Mouse (Mus musculus) heart, adult 2 months (tissue): ENCODE results near the gene Cfap97d1. TPM values are rescaled to one million over a fixed set of nuclear protein-coding genes. Genes with fewer than 3 reads are reported as not detected.
A peak's percentile ranks its signal among the peaks of the same experiment; 100 is the strongest.

Experiments used
- DNase-seq, 2 experiments: peaks; one replicate each; pipeline ENCODE4 v3.0.0; 2021
- H3K27ac ChIP-seq: fragments of 200-600 bp; 2 replicates; pipeline ENCODE4 v1.8.1; 2022
- H3K27me3 ChIP-seq: fragments of 200-500 bp; 2 replicates; pipeline ENCODE4 v1.6.1; 2012; ENCODE audit warnings: mild to moderate bottlenecking, low read length, inconsistent platforms, mixed read lengths; ENCODE audit not compliant: control insufficient read depth, insufficient read depth
- H3K36me3 ChIP-seq: fragments of 200-500 bp; 2 replicates; pipeline ENCODE4 v1.6.1; 2012; ENCODE audit warnings: low read length, inconsistent platforms; ENCODE audit not compliant: control insufficient read depth, insufficient read depth
- H3K4me1 ChIP-seq: fragments of 200-500 bp; 2 replicates; pipeline ENCODE4 v1.6.1; 2011; ENCODE audit warnings: low read length; ENCODE audit not compliant: control insufficient read depth, insufficient read depth
- H3K4me3 ChIP-seq: fragments of 200-600 bp; 2 replicates; pipeline ENCODE4 v1.8.1; 2022
- H3K79me2 ChIP-seq: fragments of 200-500 bp; replicated peaks from 2 replicates; pipeline ENCODE4 v1.6.1; 2012; ENCODE audit warnings: mild to moderate bottlenecking, inconsistent platforms, low read length, moderate library complexity, mixed read lengths; ENCODE audit not compliant: control insufficient read depth, insufficient read depth
- H3K9ac ChIP-seq: fragments of 200-500 bp; 2 replicates; pipeline ENCODE4 v1.6.1; 2012; ENCODE audit warnings: low read depth, mild to moderate bottlenecking, control low read depth, inconsistent platforms, low read length, mixed read lengths
- CTCF ChIP-seq: fragments of 200-600 bp; IDR thresholded peaks from 2 replicates; pipeline ENCODE4 v1.8.1; 2022; ENCODE audit warnings: antibody characterized with exemption, mild to moderate bottlenecking, moderate library complexity
- EP300 ChIP-seq: fragments of 200-500 bp; IDR thresholded peaks from 2 replicates; pipeline ENCODE4 v1.6.1; 2011; ENCODE audit warnings: low read depth, low read length, control low read depth; ENCODE audit not compliant: insufficient read depth
- POLR2A ChIP-seq: fragments of 200-500 bp; IDR thresholded peaks from 2 replicates; pipeline ENCODE4 v1.6.1; 2011; ENCODE audit warnings: mild to moderate bottlenecking, low read depth, low read length, control low read depth; ENCODE audit not compliant: insufficient read depth
- WGBS: fragments of 180-500 bp; shearing (Covaris S2); methylation state at CpG from one replicate; pipeline ENCODE4 v1.1.7; 2018; 5-methylcytosine and 5-hydroxymethylcytosine counted together
- intact Hi-C: fragments of 180-260 bp; cut with DNase I; formaldehyde crosslinking; loops from one replicate; pipeline ENCODE4 v1.15.1; 2025
- polyA plus RNA-seq: library from polyadenylated mRNA; depleted of rRNA; stranded (reverse); fragments of >200 nt; gene quantifications from 2 replicates; pipeline ENCODE4 v1.2.3, GENCODE M21; 2012
- total RNA-seq, 2 experiments: library from RNA; stranded (reverse); gene quantifications; 2 replicates each; pipeline ENCODE4 v1.2.3; 2021

Gene Cfap97d1
- total and polyA plus RNA-seq, 3 experiments = not detected

GRCm38 (mm10) chr11:101969835-101970234 lies 14.2 kb upstream of the Cfap97d1 start:
- Histone ChIP-seq H3K4me3 (no peak overlapping the region), H3K79me2 (no peaks in the 10 kb centered on the region), H3K36me3 (peaks cover 6% of the 10 kb centered on the region), H3K9ac (no peak overlapping the region), H3K27ac (no peak overlapping the region), H3K27me3 (no peaks in the 10 kb centered on the region), H3K4me1 (peaks cover 3% of the 10 kb centered on the region; the same call in 1 of the 2 replicates)
- no peak for DNase-seq
- 79% methylated on average over 13 of the region's 13 CpGs for WGBS
- TF ChIP-seq POLR2A = no peak
- no peak for TF ChIP-seq EP300
- TF ChIP-seq CTCF = no peak
- intact Hi-C loops = loop anchor here (5.0 kb wide), 1 partner anchor 158 kb away; no protein-coding TSS in a partner anchor

DNA sequence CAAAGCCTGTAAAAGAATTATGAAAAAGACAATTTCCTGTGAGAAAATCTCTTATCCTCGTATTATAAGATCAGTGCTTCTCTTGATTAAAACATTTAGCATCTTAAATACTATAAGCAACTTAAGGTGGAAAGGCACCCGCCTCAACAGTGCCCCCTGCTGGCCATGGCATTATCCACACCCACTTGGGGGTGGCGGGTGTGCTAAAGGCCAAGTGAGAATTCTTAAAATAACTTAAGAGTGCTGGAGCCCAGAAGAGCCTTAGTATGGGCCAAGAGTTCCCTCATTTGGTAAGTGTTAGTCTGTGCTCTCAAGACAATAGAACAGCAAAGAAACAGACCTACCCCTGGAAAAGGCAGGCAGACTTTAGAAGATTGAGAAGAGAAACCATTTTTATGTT lies 12.7 kb upstream of the Cfap97d1 start:
- H3K36me3 ChIP-seq = peaks cover 6% of the 10 kb centered on the region
- H3K27ac ChIP-seq = no peak overlapping the region
- H3K9ac ChIP-seq = no peak overlapping the region
- 0 out of 2 replicates have a peak, but pooled peaks have one; percentile 14 for TF ChIP-seq POLR2A
- TF ChIP-seq EP300 = no peak
- no peaks in the 10 kb centered on the region for H3K27me3 ChIP-seq
- DNase-seq = peak in 1 of 2 experiments; percentile 63
- 41% methylated on average over 3 of the region's 3 CpGs for WGBS
- H3K4me1 ChIP-seq = peaks cover 4% of the 10 kb centered on the region; the same call in 1 of the 2 replicates
- no peak overlapping the region for H3K4me3 ChIP-seq
- intact Hi-C loops = no loop called here
- no peaks in the 10 kb centered on the region for H3K79me2 ChIP-seq

- TF ChIP-seq EP300 = no peak
- TF ChIP-seq CTCF = no peak
- TF ChIP-seq POLR2A = no peak
- no peaks in the 10 kb centered on the region for H3K27me3 ChIP-seq
- no peak overlapping the region for H3K9ac ChIP-seq
- WGBS = 57% methylated on average over 3 of the region's 3 CpGs
- peaks cover 6% of the 10 kb centered on the region for H3K36me3 ChIP-seq
- H3K4me3 ChIP-seq = no peak overlapping the region
- H3K4me1 ChIP-seq = peaks cover 4% of the 10 kb centered on the region; the same call in 1 of the 2 replicates
- intact Hi-C loops = no loop called here
- H3K27ac ChIP-seq = no peak overlapping the region; the same call in 1 of the 2 replicates
- no peaks in the 10 kb centered on the region for H3K79me2 ChIP-seq
- DNase-seq = no peak
Measured at GRCm38 (mm10) chr11:101972097-101972496, 12.0 kb upstream of the Cfap97d1 start.

DNA sequence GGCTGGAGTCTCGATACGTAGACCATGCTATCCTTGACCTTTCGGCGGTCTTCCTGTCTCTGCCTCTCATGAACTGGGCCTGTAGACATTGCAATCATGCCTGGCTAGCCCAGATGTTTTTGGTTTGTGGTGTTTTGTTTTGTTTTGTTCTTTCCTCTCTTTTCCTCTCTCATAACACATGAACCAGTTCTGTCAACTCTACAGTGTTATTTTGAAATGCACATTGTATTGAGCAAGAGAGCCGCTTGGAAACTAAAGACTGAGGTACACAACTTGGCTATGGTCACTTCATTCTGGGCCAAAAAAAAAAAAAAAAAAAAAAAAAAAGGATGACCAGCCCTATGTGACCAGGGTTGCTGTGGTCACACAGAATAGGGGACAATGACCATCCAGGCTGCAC lies 11.4 kb upstream of the Cfap97d1 start:
- no peak for DNase-seq
- H3K27ac ChIP-seq = no peak overlapping the region; the same call in 1 of the 2 replicates
- 76% methylated on average over 5 of the region's 5 CpGs for WGBS
- no peak overlapping the region for H3K9ac ChIP-seq
- H3K36me3 ChIP-seq = peaks cover 6% of the 10 kb centered on the region
- TF ChIP-seq POLR2A = no peak
- no peak for TF ChIP-seq EP300
- TF ChIP-seq CTCF = no peak
- no peak overlapping the region for H3K4me3 ChIP-seq
- H3K4me1 ChIP-seq = peaks cover 4% of the 10 kb centered on the region; the same call in 1 of the 2 replicates
- no peaks in the 10 kb centered on the region for H3K79me2 ChIP-seq
- no peaks in the 10 kb centered on the region for H3K27me3 ChIP-seq
- intact Hi-C loops = no loop called here

- Histone ChIP-seq H3K27me3 (no peaks in the 10 kb centered on the region), H3K79me2 (no peaks in the 10 kb centered on the region), H3K36me3 (peaks cover 6% of the 10 kb centered on the region), H3K27ac (no peak overlapping the region), H3K4me3 (no peak overlapping the region), H3K9ac (no peak overlapping the region), H3K4me1 (peaks cover 4% of the 10 kb centered on the region; the same call in 1 of the 2 replicates)
- WGBS = 70% methylated on average over 9 of the region's 9 CpGs
- no peak for DNase-seq
- TF ChIP-seq CTCF = no peak
- no peak for TF ChIP-seq POLR2A
- no peak for TF ChIP-seq EP300
- intact Hi-C loops = no loop called here
Measured at GRCm38 (mm10) chr11:101973496-101973895, 10.6 kb upstream of the Cfap97d1 start.

DNA sequence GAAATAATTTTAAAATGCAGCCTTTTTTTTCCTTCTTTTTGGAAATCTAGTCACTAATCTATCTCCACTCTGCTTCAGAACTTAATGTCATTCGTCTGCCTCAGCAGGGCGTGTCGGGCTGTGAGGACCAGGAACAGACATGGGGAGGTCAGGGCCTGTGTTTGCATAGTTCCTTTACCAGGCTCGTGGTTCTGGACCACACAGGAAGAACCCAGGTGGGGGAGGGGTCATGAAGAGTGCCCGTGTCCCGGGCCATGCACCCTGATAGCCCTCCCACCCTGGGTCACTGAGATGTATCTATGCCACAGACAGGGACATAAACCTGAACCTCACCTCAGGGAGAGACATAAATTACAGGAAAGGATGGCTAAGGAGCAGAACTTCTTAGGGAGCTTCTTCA lies 9.9 kb upstream of the Cfap97d1 start:
- no peak for DNase-seq
- TF ChIP-seq CTCF = no peak
- H3K4me1 ChIP-seq = peaks cover 4% of the 10 kb centered on the region; the same call in 1 of the 2 replicates
- intact Hi-C loops = no loop called here
- WGBS = 60% methylated on average over 6 of the region's 6 CpGs
- H3K27ac ChIP-seq = no peak overlapping the region
- H3K4me3 ChIP-seq = no peak overlapping the region
- H3K9ac ChIP-seq = no peak overlapping the region
- H3K79me2 ChIP-seq = no peaks in the 10 kb centered on the region
- peaks cover 6% of the 10 kb centered on the region for H3K36me3 ChIP-seq
- no peaks in the 10 kb centered on the region for H3K27me3 ChIP-seq
